Mouse (Mus musculus): ENCODE data around the gene Otulin.

The Otulin gene

GRCm38 (mm10) chr15:27498078-27498477, 132.4 kb downstream of the Otulin start:
- DNase-seq = no peak

DNA sequence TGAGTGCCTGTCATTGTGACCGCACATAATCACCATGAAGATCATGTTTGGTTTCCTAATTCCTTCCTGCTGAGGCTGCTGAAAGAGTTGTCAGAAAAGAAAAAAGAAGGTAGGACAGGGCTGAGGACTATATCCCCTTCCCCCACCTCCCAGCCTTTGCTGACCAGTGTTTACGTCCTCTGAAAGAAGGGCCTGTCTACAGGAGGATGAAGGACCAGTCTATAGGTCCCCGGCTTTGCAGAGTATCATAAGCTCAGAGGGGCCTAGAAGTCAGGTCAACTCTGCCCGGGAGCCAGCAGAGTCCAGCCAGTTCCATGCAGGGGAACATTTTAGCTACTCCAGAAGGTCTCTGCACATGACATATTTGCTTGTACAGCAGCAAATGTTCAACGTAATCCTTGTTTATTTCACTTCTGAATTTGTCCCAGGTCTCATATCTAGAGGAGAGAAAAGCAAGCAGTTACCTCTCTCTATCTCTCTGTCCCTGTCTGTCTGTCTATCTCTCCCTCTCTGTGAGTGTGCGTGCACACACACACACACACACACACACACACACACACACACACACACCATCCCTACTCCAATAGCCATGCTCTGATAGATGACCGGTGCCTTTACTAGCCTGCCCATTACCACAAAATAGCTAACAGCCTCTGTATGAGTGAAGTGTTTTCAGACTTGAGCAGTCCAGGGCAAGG, 133.0 kb downstream of the Otulin start:
- DNase-seq = no peak

DNA sequence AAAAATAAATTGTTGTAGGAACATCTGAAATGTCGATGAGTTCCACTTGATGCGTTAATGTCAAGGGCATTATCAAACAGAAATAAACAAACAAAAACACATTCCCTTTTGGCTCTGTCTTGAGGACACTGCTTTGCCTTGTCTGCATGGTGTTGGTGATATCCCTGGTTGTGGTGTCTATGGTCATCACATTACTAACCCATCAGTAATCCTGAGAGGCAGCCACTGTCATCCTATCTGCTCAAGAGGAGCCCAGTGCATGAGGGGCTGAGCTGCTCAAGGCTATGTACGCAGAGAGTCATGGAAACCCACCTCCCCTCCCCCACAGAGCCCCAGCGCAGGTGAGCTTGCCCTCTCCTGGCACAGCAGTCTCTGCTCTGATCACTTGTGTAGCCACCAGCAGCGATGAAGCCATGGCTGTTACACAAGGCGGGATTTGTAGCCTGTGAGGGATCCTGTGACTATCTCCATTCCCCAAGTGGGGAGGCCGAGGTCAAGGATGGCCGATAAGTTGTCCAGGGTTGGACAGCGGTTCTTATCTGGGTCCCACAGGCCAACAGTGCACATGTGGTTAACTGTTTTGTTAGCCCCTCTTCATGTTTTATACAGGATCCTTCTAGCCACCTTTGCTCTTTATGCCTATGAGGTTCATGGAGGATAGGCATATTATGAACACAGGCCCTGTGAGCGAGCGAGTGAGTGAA, 133.7 kb downstream of the Otulin start:
- no peak for DNase-seq

- no peak for DNase-seq
Measured at GRCm38 (mm10) chr15:27495981-27496401, 134.5 kb downstream of the Otulin start.

DNA sequence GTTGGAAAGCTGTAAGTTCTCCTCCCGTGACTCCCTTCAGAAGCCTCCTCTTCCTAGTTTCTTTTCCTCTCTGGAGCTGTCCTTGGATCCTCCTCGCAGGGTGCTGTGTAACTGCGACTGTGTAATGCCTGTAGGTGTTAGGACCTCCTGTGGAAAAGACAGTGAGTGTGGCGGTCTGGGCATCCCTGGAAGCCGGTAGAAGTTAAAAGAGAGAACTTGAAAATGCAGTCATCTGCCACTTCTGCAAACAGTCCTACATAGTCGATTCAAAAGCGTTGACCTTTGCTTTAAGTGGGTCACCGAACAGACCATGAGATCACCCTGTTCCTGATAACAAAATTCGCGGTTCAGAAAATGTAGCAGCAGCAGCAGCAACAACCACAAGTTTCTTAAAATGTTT, 137.0 kb downstream of the Otulin start:
- DNase-seq = no peak

- DNase-seq = no peak
Measured at GRCm38 (mm10) chr15:27492734-27493133, 137.8 kb downstream of the Otulin start.

All from right cerebral cortex, postnatal 4 days (tissue).